Mouse (Mus musculus): Measurements from ENCODE around the gene Tnfsf14.

Gene Tnfsf14

DNA sequence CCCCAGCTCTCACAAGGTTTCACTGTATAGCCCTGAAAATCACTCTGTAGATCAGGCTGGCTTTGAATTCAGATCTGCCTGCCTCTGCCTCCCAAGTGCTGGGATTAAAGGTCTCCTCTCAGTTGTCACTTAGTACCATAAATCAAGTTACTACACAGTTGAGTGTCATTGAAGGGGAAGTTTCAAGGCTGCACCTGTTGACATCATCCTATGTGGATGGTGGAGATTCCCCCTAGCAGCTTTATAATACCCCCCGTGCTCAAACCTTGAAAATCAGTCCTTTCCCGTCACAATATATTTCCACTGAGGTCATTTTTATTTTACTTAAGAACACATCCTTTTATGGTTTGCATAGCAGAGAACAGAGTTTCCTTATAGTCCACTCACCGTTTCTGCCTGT, 50.3 kb downstream of the Tnfsf14 start:
- ATAC-seq (ENCODE audit: insufficient number of reproducible peaks, low FRiP score, low TSS enrichment): no peak

DNA sequence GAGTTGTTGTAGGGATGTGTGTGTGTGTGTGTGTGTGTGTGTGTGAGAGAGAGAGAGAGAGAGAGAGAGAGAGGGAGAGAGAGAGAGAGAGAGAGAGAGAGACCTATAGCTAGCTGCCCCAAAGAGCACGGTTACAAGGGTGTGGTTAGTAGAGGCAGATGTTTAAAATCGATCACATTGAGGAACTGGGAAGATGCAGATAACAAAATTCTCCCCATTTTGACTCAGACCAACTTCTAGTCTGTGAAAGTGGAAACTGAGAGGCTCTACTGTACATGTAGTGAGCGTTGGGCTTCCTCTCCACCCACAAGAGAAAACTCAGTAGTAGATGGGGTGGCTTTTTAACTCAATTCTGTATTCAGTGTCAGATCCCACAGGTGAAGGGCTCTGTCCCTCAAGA, 54.3 kb downstream of the Tnfsf14 start:
- ATAC-seq (ENCODE audit: insufficient number of reproducible peaks, low FRiP score, low TSS enrichment): no peak
